Mouse (Mus musculus): Measurements from ENCODE around the gene Eif3k.
A peak's percentile ranks its signal among the peaks of the same experiment; 100 is the strongest.

Eif3k gene

DNA sequence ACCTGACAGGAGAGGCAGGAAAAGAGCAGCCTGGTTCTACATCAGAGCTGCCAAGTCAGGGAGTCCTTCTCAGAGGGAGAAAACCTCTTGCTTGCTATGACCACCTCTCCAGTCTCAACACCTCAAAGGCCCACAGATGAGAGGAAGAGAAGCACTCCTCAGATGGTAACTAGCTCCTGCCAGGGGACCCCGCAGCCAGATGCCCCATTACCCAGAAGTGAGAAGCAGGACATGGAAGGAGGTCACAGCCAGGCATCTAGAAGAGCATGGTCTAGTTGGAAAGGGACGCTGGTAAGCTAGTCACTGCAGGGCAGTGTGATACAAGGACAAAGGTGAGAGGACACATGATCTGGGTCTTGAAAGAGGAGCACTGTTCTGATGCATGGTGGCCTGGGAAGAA lies 47.8 kb downstream of the Eif3k start:
- DNase-seq: no peak

DNA sequence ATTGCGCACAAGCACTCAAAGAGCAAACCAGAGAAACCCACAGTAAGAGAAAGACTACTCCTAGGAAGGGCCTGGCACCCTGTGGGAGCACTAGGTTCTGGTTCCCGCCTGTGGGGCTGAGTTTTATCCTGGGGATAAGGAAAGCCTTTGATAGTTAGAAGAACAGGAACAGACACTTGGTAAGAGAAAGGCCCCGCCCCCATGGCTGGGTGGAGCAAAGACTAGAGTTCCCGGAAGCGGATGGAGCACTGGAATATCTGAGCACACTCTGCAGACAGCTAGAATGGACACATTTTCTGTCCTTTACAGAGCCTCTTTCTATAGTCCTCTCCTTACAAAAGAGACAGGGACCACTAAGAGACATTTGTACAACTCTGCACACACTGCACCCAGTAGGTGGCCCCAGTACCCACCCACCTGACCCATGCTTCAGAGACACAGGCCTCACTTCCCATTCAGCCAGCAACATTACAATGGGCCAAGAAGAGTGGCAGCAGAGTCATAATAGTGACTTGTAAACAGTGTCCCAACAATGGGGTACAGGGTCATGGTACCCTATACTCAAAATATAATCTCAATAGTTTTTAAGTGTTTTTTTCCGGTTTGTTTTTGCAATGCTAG lies 49.1 kb downstream of the Eif3k start:
- DNase-seq: no peak

DNA sequence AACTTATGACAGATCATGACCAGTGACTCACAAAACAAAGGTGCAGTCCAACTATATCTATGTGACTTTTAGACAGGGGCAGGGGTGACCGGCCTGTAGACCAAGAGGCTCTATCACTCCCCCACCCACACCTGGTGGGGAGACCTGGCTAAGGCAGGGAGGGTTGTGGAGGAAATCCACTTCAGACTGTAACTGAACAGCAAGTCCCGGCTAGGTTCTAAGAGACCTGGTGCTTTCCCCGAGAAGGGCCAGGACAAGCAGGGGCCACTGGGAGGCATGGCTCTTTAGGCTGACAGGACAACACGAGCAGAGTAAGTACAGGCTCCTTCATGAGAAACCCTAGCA lies 50.0 kb downstream of the Eif3k start:
- DNase-seq: no peak

DNA sequence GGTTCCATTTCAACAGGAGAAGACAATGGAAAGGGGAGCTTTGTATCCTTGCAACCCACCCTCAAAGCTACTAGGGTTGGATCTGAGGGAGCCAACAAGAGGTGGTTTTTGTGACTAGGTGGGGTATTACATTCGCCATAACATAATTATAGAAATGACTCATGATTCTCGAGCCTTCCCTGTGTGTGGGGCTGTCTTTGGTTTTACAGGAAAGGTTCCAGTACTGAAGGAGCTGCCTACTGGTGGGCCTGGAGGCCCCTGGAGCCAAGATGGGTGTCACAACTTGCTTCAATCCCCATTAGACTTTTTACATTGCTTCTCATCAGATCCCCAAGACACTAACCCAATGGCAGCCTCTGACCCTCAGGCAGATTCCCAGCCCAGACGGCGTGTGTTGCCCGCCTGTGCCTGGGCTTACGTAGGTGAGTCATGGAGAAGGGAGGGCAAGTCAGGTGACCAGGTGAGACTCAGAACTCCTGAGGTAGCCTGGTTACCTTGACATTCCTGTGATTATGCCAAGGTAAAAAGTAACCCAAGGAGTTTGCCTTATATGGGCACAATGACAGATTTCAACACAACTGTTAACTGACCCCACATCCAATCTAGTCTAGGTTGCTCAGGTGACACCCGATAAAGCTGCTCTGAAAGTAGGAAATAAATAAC lies 50.5 kb downstream of the Eif3k start:
- no peak for DNase-seq

DNA sequence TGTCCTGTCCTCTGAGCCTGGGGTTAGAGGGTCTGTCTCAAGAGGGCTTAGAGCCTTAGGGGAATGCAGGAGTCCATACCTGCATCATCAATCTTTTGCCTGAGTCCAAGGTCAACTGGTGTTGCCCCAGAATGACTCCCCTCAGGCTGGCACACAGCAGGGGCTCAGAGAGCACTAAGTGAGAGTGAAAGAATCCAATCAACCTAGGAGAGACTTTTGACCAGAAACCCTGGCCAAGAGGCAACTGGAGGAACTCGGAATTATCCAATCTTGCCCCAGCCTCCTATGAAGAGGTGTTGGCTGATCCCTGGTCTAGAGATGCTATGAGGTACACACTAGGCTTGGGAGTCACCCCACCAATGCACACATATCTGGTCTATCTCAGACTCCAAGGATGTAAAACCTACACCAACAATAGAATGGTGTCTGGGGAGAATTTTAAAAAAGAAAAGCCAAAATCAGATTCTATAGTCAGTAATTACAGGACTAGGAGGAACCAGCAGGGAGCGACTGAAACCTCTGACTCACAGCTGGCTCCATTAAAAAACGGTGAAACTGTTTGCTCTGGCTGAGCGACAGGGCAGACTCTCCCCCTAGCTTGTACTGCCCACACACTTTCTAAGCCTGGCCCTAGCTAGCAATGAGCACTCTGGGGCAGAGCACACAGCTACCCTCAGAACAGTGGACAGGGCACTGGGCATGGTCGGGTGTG lies 51.2 kb downstream of the Eif3k start:
- DNase-seq: no peak

DNA sequence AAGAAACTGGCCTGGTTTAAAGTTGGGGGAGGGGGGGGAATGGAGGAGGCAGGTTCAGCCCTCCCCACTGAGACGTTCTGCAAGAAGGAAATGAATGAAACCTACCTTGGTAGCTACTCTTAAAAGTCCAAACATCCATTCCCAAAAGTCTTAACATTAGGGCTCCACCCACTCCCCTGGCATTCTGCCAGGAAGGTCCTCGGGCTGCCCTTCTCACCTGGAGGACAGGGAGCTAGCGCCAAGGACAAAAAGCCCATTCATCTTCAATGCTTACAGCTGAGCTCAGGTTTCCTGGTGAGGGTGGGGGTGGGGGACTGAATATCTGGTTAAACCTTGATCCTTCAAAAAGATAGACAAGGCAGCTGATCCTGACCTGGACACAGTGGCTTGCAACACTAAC lies 52.3 kb downstream of the Eif3k start:
- no peak for DNase-seq

- DNase-seq: no peak
These were observed 55.5 kb downstream of the Eif3k start for GRCm38 (mm10) chr7:28926172-28926571.

DNA sequence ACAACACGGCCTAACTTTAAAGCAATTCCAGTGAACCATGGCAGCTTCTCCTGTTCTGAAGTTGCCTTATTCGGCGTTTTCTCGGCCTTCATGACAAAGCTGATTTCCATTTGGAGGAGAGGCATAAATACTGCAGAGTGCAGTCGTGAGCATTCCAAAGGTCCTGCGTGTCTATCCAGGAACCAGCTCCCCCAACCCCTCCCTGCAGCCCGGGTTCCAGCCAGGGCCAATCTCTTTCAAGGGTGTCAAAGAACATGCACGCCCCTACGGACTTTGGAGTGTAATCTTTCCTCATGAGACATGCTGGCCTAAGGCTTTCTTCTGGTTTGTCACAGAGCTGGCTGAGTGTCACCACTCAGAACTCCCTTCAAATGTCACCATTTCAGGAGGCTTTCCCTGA lies 56.3 kb downstream of the Eif3k start:
- no peak for DNase-seq

- no peak for DNase-seq
These were observed 56.9 kb downstream of the Eif3k start for GRCm38 (mm10) chr7:28924802-28925201.

DNA sequence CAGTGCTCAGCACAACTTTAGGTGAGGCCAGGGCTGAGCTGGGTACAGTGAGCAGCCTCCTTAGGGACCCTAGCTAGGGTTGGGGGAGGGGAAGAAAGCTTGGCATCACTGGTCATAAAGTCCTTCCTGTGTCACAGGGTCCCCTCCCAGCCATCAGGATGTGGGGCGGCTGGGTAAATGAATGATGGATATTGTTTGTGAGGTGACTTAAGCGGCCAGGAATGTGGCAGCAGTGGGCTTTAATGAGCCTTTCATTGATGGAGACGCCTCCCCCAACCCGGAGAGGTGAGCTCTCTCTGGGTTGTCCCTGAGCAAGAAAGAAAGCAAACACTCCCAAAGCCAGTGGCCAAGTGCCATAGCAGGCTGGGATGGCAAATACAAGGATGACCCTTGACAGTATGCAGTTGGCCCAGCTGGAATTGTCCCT lies 57.8 kb downstream of the Eif3k start:
- DNase-seq: no peak

DNA sequence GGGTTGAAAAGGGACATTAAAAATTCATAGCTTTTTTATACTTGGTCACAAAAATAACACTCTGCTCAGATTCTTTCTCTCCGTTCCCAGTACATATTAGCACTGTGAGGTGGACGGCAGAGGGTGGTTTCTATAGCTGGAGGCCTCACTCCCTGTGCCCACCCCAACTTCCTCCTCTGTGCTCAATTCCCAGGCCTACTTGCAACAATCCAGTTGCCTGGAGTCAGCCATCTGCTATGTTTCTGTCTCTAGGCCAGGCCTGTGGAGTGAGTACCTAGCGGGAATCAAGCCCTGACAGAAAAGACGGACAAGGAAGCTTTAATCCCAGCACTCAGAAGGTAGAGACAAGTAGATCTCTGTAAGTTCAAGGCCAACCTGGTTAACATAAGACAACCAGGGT lies 59.1 kb downstream of the Eif3k start:
- peak in 1 of 2 experiments; percentile 36 for DNase-seq

DNA sequence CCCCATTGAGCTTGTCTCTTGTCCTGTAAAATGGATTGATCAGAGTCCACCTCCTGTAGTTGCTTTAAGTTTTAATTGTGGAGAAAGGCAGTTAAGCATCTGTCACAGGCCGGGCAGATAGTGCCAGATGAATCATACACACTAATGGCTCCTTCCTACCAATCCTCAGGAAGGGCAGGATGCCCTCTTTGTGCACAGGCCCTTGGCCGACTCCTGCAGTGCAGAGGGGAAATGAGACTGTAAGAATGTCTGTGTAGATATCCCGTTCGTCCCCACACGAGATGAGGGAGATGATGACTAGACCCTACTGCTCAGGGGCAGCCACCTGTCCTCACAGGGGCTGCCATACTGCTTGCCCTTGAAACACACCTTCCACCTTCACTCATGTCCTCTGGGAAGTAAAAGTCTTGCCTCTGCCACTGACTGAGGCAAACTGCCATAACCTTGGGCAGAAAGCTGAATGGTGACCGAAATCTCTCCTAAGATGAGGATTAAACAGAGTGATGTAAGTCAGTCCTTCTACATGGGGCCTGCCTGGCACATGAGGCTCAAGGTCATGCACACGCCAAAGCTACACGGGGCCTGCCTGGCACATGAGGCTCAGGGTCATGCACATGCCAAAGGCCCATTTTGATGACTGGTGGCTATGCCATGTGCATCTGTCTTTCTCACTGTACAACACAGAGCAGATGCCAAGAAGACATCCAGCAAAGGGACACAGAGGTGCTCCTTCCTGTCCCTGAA lies 59.8 kb downstream of the Eif3k start:
- peak; percentile 39 to 40 for DNase-seq
